Mouse (Mus musculus) MEL (cell line): Measurements from ENCODE around the gene Stmnd1.

ENCODE experiments used
- CHD2 ChIP-seq: IDR thresholded peaks from 2 replicates; pipeline ENCODE4 v1.6.1; 2011; ENCODE audit warnings: low read length, improper control_type of control experiment
- CTCF ChIP-seq, 3 experiments: IDR thresholded peaks in 2 of 3; conservative IDR thresholded peaks in 1 of 3; 2 replicates each; pipeline ENCODE4 v1.5.1; 2011 to 2012; ENCODE audit warnings: low read length in 3 of 3, low read depth in 2 of 3, mild to moderate bottlenecking in 2 of 3, improper control_type of control experiment in 1 of 3, inconsistent platforms in 1 of 3, mixed read lengths in 1 of 3, moderate library complexity in 1 of 3; ENCODE audit not compliant: control insufficient read depth in 1 of 3, insufficient read depth in 1 of 3, poor library complexity in 1 of 3, severe bottlenecking in 1 of 3
- ELF1 ChIP-seq: IDR thresholded peaks from 2 replicates; pipeline ENCODE4 v1.6.1; 2014; ENCODE audit warnings: low read depth, mild to moderate bottlenecking, inconsistent platforms, low read length, improper control_type of control experiment, moderate library complexity
- GABPA ChIP-seq: IDR thresholded peaks from 2 replicates; pipeline ENCODE4 v1.6.1; 2012; ENCODE audit warnings: low read depth, mild to moderate bottlenecking, inconsistent platforms, low read length, improper control_type of control experiment, moderate library complexity
- GATA1 ChIP-seq: IDR thresholded peaks from 2 replicates; pipeline ENCODE4 v1.6.1; 2011; ENCODE audit warnings: low read depth, low read length, improper control_type of control experiment
- HCFC1 ChIP-seq: IDR thresholded peaks from 2 replicates; pipeline ENCODE4 v1.6.1; 2012; ENCODE audit warnings: low read depth, mild to moderate bottlenecking, inconsistent platforms, low read length, improper control_type of control experiment, moderate library complexity
- JUND ChIP-seq: IDR thresholded peaks from 2 replicates; pipeline ENCODE4 v1.6.1; 2011; ENCODE audit warnings: low read depth, mild to moderate bottlenecking, improper control_type of control experiment, low read length
- MAFK ChIP-seq: IDR thresholded peaks from 2 replicates; pipeline ENCODE4 v1.6.1; 2011; ENCODE audit warnings: low read depth, mild to moderate bottlenecking, low read length, improper control_type of control experiment, borderline replicate concordance
- MAZ ChIP-seq: IDR thresholded peaks from 2 replicates; pipeline ENCODE4 v1.6.1; 2012; ENCODE audit warnings: low read depth, mild to moderate bottlenecking, inconsistent platforms, low read length, improper control_type of control experiment
- POLR2A ChIP-seq, 2 experiments: IDR thresholded peaks; 2 replicates each; pipeline ENCODE4 v1.6.1; 2011 to 2012; ENCODE audit warnings: low read length in 2 of 2, mild to moderate bottlenecking in 2 of 2, control low read depth in 1 of 2, improper control_type of control experiment in 1 of 2, low read depth in 1 of 2, moderate library complexity in 1 of 2; ENCODE audit not compliant: control insufficient read depth in 1 of 2, insufficient read depth in 1 of 2, poor library complexity in 1 of 2
- POLR2AphosphoS2 ChIP-seq: IDR thresholded peaks from 2 replicates; pipeline ENCODE4 v1.6.1; 2011; ENCODE audit warnings: low read length, improper control_type of control experiment
- SIN3A ChIP-seq: IDR thresholded peaks from 2 replicates; pipeline ENCODE4 v1.6.1; 2012; ENCODE audit warnings: low read length, improper control_type of control experiment, inconsistent platforms
- TBP ChIP-seq: IDR thresholded peaks from 2 replicates; pipeline ENCODE4 v1.8.0; 2011; ENCODE audit warnings: low read depth, low read length, improper control_type of control experiment
- USF1 ChIP-seq: IDR thresholded peaks from 2 replicates; pipeline ENCODE4 v1.6.1; 2014; ENCODE audit warnings: low read depth, mild to moderate bottlenecking, inconsistent platforms, low read length, improper control_type of control experiment, moderate library complexity

GRCm38 (mm10) chr13:46341419-46341818 lies 67.9 kb downstream of the Stmnd1 start:
- TF ChIP-seq USF1 (no peak), GABPA (no peak), POLR2A (IDR thresholded peaks at IDR 0.05; ENCODE audit: control insufficient read depth in 1 of 2, insufficient read depth in 1 of 2, low read depth in 1 of 2, low read length in 2 of 2, poor library complexity in 1 of 2) (no peak), CTCF (IDR thresholded peaks at IDR 0.05 in 2 of 3, conservative IDR thresholded peaks at IDR 0.05 in 1 of 3; ENCODE audit: control insufficient read depth in 1 of 3, insufficient read depth in 1 of 3, low read depth in 2 of 3, low read length in 3 of 3, poor library complexity in 1 of 3, severe bottlenecking in 1 of 3) (no peak), MAZ (no peak), ELF1 (no peak), GATA1 (no peak), POLR2AphosphoS2 (no peak), HCFC1 (no peak), MAFK (no peak), SIN3A (no peak), CHD2 (no peak), TBP (no peak), JUND (no peak)
